Mouse (Mus musculus): ENCODE data around the gene Lgals3bp.

DNA sequence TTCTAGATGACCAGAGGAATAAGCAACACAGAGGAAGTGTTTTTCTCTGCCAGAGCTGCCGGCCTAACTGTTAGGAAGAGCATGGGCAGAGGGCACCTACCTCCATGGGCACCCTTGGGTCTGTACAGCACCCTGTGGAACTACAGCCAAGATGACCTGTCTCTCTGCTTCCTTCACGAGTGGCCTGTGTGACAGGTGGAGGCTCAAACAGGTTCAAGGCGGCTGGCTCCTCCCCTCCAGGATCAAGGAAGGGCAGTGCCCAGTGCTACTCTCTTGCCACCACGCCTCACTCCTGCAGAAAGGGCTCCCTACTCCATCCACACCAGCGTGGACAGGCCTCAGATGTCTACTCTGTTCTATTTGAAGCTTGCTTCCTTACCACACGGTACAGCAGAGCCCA is 13.7 kb upstream of the Lgals3bp start:
- TF ChIP-seq CTCF (IDR thresholded peaks at IDR 0.05; ENCODE audit: low read depth, low read length): no peak
- TF ChIP-seq POLR2A (IDR thresholded peaks at IDR 0.05; ENCODE audit: insufficient read depth, low read length): no peak
- no peak for TF ChIP-seq EP300 (IDR thresholded peaks at IDR 0.05; ENCODE audit: insufficient read depth, low read depth, low read length)

All from ES-Bruce4 (cell line).